Mouse (Mus musculus) midbrain, embryonic 16.5 days (tissue): ENCODE measurements around the gene 1700088E04Rik. TPM values are rescaled to one million over a fixed set of nuclear protein-coding genes. Genes with fewer than 3 reads are reported as not detected.

ENCODE experiments used
- ATAC-seq: fragments of 200-750 bp; cut with Nextera tagmentation; 2 replicates; pipeline ENCODE4 v1.8.0; 2017; ENCODE audit warnings: moderate TSS enrichment
- H3K27ac ChIP-seq: fragments of 300-500 bp; sonication (generic); 2 replicates; pipeline ENCODE4 v1.5.1; 2014; ENCODE audit warnings: mild to moderate bottlenecking, low read length, mixed read lengths
- H3K27me3 ChIP-seq: fragments of 300-500 bp; sonication (generic); 2 replicates; pipeline ENCODE4 v1.6.1; 2014; ENCODE audit warnings: low read depth, low read length, mixed read lengths; ENCODE audit not compliant: control insufficient read depth, insufficient read depth
- H3K36me3 ChIP-seq: fragments of 300-500 bp; sonication (generic); 2 replicates; pipeline ENCODE4 v1.6.1; 2014; ENCODE audit warnings: mild to moderate bottlenecking, low read length, moderate library complexity, mixed read lengths; ENCODE audit not compliant: control insufficient read depth, insufficient read depth
- H3K4me1 ChIP-seq: fragments of 300-500 bp; sonication (generic); 2 replicates; pipeline ENCODE4 v1.6.1; 2014; ENCODE audit warnings: mild to moderate bottlenecking, low read length, mixed read lengths; ENCODE audit not compliant: control insufficient read depth, insufficient read depth
- H3K4me2 ChIP-seq: fragments of 300-500 bp; sonication (generic); 2 replicates; pipeline ENCODE4 v1.6.1; 2014; ENCODE audit warnings: mild to moderate bottlenecking, low read length, mixed read lengths
- H3K4me3 ChIP-seq: fragments of 300-500 bp; sonication (generic); 2 replicates; pipeline ENCODE4 v1.5.1; 2014; ENCODE audit warnings: low read depth, mild to moderate bottlenecking, low read length, moderate library complexity, mixed read lengths
- H3K9ac ChIP-seq: fragments of 300-500 bp; sonication (generic); 2 replicates; pipeline ENCODE4 v1.6.1; 2014; ENCODE audit warnings: low read depth, low read length, mixed read lengths
- H3K9me3 ChIP-seq: fragments of 300-500 bp; sonication (generic); replicated peaks from 2 replicates; pipeline ENCODE4 v1.6.1; 2014; ENCODE audit warnings: mild to moderate bottlenecking, low read length, mixed read lengths; ENCODE audit not compliant: control insufficient read depth, poor library complexity, severe bottlenecking
- WGBS: fragments of 180-500 bp; shearing (Covaris S2); extraction: QIAGEN DNeasy Blood & Tissue Kit; methylation state at CpG from one replicate; pipeline ENCODE4 v1.1.7; 2014; 5-methylcytosine and 5-hydroxymethylcytosine counted together
- polyA plus RNA-seq: library from polyadenylated mRNA; unstranded; fragments of >200 nt; fragmentation: Nextera tagmentation; extraction: Ambion mirVana; gene quantifications from 2 replicates; pipeline ENCODE4 v1.2.1, GENCODE M21; 2015

Gene 1700088E04Rik
- polyA plus RNA-seq, 1 experiment from 2014 or later: 18.8 TPM

GRCm38 (mm10) chr15:79155572-79155971 lies 14.5 kb upstream of the 1700088E04Rik start:
- H3K9ac ChIP-seq: no peak overlapping the region

GRCm38 (mm10) chr15:79152709-79153108 lies 11.7 kb upstream of the 1700088E04Rik start:
- Histone ChIP-seq H3K36me3 (peaks cover 16% of the 10 kb centered on the region), H3K9me3 (no peaks in the 10 kb centered on the region), H3K4me3 (no peak overlapping the region), H3K9ac (no peak overlapping the region), H3K4me2 (no peak overlapping the region), H3K27me3 (no peaks in the 10 kb centered on the region), H3K4me1 (peaks cover 9% of the 10 kb centered on the region; the same call in 1 of the 2 replicates), H3K27ac (peak overlapping the region; percentile 84)
- ATAC-seq: no peak
- 52% methylated on average over 6 of the region's 6 CpGs for WGBS

More at GRCm38 (mm10) chr15:79155572-79155971, 14.5 kb upstream of the 1700088E04Rik start:
- Histone ChIP-seq H3K4me2 (no peak overlapping the region), H3K9me3 (no peaks in the 10 kb centered on the region), H3K4me1 (peaks cover 9% of the 10 kb centered on the region; the same call in 1 of the 2 replicates), H3K27me3 (no peaks in the 10 kb centered on the region; the same call in 1 of the 2 replicates), H3K36me3 (peaks cover 6% of the 10 kb centered on the region; the same call in 1 of the 2 replicates), H3K4me3 (no peak overlapping the region), H3K27ac (no peak overlapping the region)
- no peak for ATAC-seq
- 25% methylated on average over 3 of the region's 3 CpGs for WGBS

GRCm38 (mm10) chr15:79151881-79152280 lies 10.8 kb upstream of the 1700088E04Rik start:
- peak; percentile 34; the same call in 1 of the 2 replicates for ATAC-seq
- peak overlapping the region; percentile 40; the same call in 1 of the 2 replicates for H3K9ac ChIP-seq
- H3K4me2 ChIP-seq: no peak overlapping the region
- H3K27me3 ChIP-seq: no peaks in the 10 kb centered on the region
- H3K36me3 ChIP-seq: peaks cover 24% of the 10 kb centered on the region
- no peak overlapping the region for H3K4me3 ChIP-seq
- H3K27ac ChIP-seq: peak overlapping the region; percentile 84
- WGBS: 26% methylated on average over 8 of the region's 8 CpGs
- peaks cover 9% of the 10 kb centered on the region; the same call in 1 of the 2 replicates for H3K4me1 ChIP-seq
- no peaks in the 10 kb centered on the region for H3K9me3 ChIP-seq

- 49% methylated on average over 7 of the region's 7 CpGs for WGBS
- Histone ChIP-seq H3K9ac (no peak overlapping the region), H3K36me3 (peaks cover 38% of the 10 kb centered on the region), H3K4me1 (peaks cover 9% of the 10 kb centered on the region; the same call in 1 of the 2 replicates), H3K27ac (no peak overlapping the region), H3K4me3 (no peak overlapping the region), H3K4me2 (no peak overlapping the region), H3K9me3 (no peaks in the 10 kb centered on the region), H3K27me3 (no peaks in the 10 kb centered on the region)
- no peak for ATAC-seq
Observed at GRCm38 (mm10) chr15:79148533-79148932, 7.5 kb upstream of the 1700088E04Rik start.

GRCm38 (mm10) chr15:79145522-79145921 lies 4.5 kb upstream of the 1700088E04Rik start:
- Histone ChIP-seq H3K36me3 (peaks cover 31% of the 10 kb centered on the region), H3K4me3 (no peak overlapping the region), H3K4me2 (no peak overlapping the region), H3K9ac (no peak overlapping the region), H3K27ac (no peak overlapping the region), H3K9me3 (no peaks in the 10 kb centered on the region), H3K4me1 (peaks cover 12% of the 10 kb centered on the region), H3K27me3 (no peaks in the 10 kb centered on the region)
- WGBS: 92% methylated on average over 7 of the region's 7 CpGs
- no peak for ATAC-seq

GRCm38 (mm10) chr15:79144021-79144420 lies 3.0 kb upstream of the 1700088E04Rik start:
- no peak overlapping the region for H3K4me3 ChIP-seq
- H3K4me2 ChIP-seq: no peak overlapping the region
- H3K9ac ChIP-seq: no peak overlapping the region
- peaks cover 20% of the 10 kb centered on the region for H3K4me1 ChIP-seq
- ATAC-seq: no peak
- WGBS: 88% methylated on average over 8 of the region's 8 CpGs
- H3K9me3 ChIP-seq: no peaks in the 10 kb centered on the region
- no peaks in the 10 kb centered on the region for H3K27me3 ChIP-seq
- H3K36me3 ChIP-seq: peaks cover 26% of the 10 kb centered on the region
- H3K27ac ChIP-seq: no peak overlapping the region

- Histone ChIP-seq H3K9ac (no peak overlapping the region), H3K27me3 (no peaks in the 10 kb centered on the region), H3K9me3 (no peaks in the 10 kb centered on the region), H3K4me3 (no peak overlapping the region), H3K27ac (no peak overlapping the region), H3K4me2 (no peak overlapping the region), H3K4me1 (peaks cover 20% of the 10 kb centered on the region), H3K36me3 (peaks cover 26% of the 10 kb centered on the region)
- no peak for ATAC-seq
- 90% methylated on average over 12 of the region's 12 CpGs for WGBS
Observed at GRCm38 (mm10) chr15:79143316-79143715, 2.3 kb upstream of the 1700088E04Rik start.

GRCm38 (mm10) chr15:79141566-79141917 lies 489 bp upstream of the 1700088E04Rik start:
- under 1% methylated on average over 7 of the region's 7 CpGs for WGBS
- H3K4me3 ChIP-seq: peak overlapping the region; percentile 91
- H3K4me1 ChIP-seq: peaks cover 20% of the 10 kb centered on the region
- H3K9me3 ChIP-seq: no peaks in the 10 kb centered on the region
- ATAC-seq: no peak; the same call in none of the 2 replicates
- peaks cover 11% of the 10 kb centered on the region for H3K36me3 ChIP-seq
- peak overlapping the region; percentile 77 for H3K4me2 ChIP-seq
- H3K27me3 ChIP-seq: no peaks in the 10 kb centered on the region
- peak overlapping the region; percentile 37; the same call in 1 of the 2 replicates for H3K27ac ChIP-seq
- H3K9ac ChIP-seq: peak overlapping the region; percentile 77

GRCm38 (mm10) chr15:79139640-79140039 lies 1.4 kb downstream of the 1700088E04Rik start:
- Histone ChIP-seq H3K9me3 (no peaks in the 10 kb centered on the region), H3K27ac (no peak overlapping the region), H3K4me1 (peaks cover 20% of the 10 kb centered on the region), H3K27me3 (no peaks in the 10 kb centered on the region), H3K9ac (no peak overlapping the region), H3K4me3 (no peak overlapping the region), H3K4me2 (no peak overlapping the region), H3K36me3 (peaks cover 4% of the 10 kb centered on the region; the same call in 1 of the 2 replicates)
- WGBS: 62% methylated on average over 10 of the region's 10 CpGs
- no peak for ATAC-seq
